Mouse (Mus musculus) forebrain, embryonic 11.5 days (tissue): ENCODE data around the gene Nectin2. TPM values are rescaled to one million over a fixed set of nuclear protein-coding genes. Genes with fewer than 3 reads are reported as not detected.

Experiments
- ATAC-seq: fragments of 200-750 bp; cut with Nextera tagmentation; replicated peaks from 2 replicates; pipeline ENCODE4 v1.8.0; 2017; ENCODE audit warnings: moderate TSS enrichment; ENCODE audit not compliant: low FRiP score
- DNase-seq: peaks from one replicate; pipeline ENCODE4 v3.0.0-alpha.2; 2017; ENCODE audit warnings: low spot score
- H3K27ac ChIP-seq: fragments of 300-500 bp; sonication (generic); 2 replicates; pipeline ENCODE4 v1.5.1; 2014; ENCODE audit warnings: low read depth, low read length
- H3K27me3 ChIP-seq: fragments of 300-500 bp; sonication (generic); 2 replicates; pipeline ENCODE4 v1.6.1; 2014; ENCODE audit warnings: mild to moderate bottlenecking, low read length, mixed read lengths; ENCODE audit not compliant: control insufficient read depth, insufficient read depth
- H3K36me3 ChIP-seq: fragments of 300-500 bp; sonication (generic); 2 replicates; pipeline ENCODE4 v1.6.1; 2014; ENCODE audit warnings: mild to moderate bottlenecking, low read length, moderate library complexity, mixed read lengths; ENCODE audit not compliant: control insufficient read depth, insufficient read depth
- H3K4me1 ChIP-seq: fragments of 300-500 bp; sonication (generic); replicated peaks from 2 replicates; pipeline ENCODE4 v1.6.1; 2014; ENCODE audit warnings: low read length, mixed read lengths; ENCODE audit not compliant: control insufficient read depth, insufficient read depth
- H3K4me2 ChIP-seq: fragments of 300-500 bp; sonication (generic); 2 replicates; pipeline ENCODE4 v1.6.1; 2014; ENCODE audit warnings: low read depth, mild to moderate bottlenecking, low read length, moderate library complexity, mixed read lengths; ENCODE audit not compliant: severe bottlenecking
- H3K4me3 ChIP-seq: fragments of 300-500 bp; sonication (generic); 2 replicates; pipeline ENCODE4 v1.5.1; 2014; ENCODE audit warnings: low read depth, low read length
- H3K9ac ChIP-seq: fragments of 300-500 bp; sonication (generic); 2 replicates; pipeline ENCODE4 v1.6.1; 2014; ENCODE audit warnings: low read length
- H3K9me3 ChIP-seq: fragments of 300-500 bp; sonication (generic); 2 replicates; pipeline ENCODE4 v1.6.1; 2016; ENCODE audit warnings: low read length, mixed read lengths; ENCODE audit not compliant: control insufficient read depth
- WGBS: fragments of 180-500 bp; shearing (Covaris S2); extraction: QIAGEN DNeasy Blood & Tissue Kit; methylation state at CpG from one replicate; pipeline ENCODE4 v1.1.7; 2014; 5-methylcytosine and 5-hydroxymethylcytosine counted together
- polyA plus RNA-seq: library from polyadenylated mRNA; unstranded; fragments of >200 nt; fragmentation: Nextera tagmentation; extraction: Ambion mirVana; gene quantifications from 2 replicates; pipeline ENCODE4 v1.2.1, GENCODE M21; 2014

The Nectin2 gene
- polyA plus RNA-seq, 1 experiment from 2014 or later = 56.0 TPM

GRCm38 (mm10) chr7:19722754-19723195, 27.5 kb downstream of the Nectin2 start:
- H3K4me3 ChIP-seq = no peak overlapping the region
- peaks cover 7% of the 10 kb centered on the region; the same call in 1 of the 2 replicates for H3K9me3 ChIP-seq
- no peaks in the 10 kb centered on the region for H3K4me1 ChIP-seq
- no peak for DNase-seq
- H3K36me3 ChIP-seq = peaks cover 2% of the 10 kb centered on the region; the same call in 1 of the 2 replicates
- H3K4me2 ChIP-seq = no peak overlapping the region
- H3K27me3 ChIP-seq = no peaks in the 10 kb centered on the region
- 89% methylated on average over 6 of the region's 6 CpGs for WGBS
- H3K27ac ChIP-seq = no peak overlapping the region
- ATAC-seq = no peak
- no peak overlapping the region for H3K9ac ChIP-seq

- ATAC-seq = no peak
- peaks cover 2% of the 10 kb centered on the region; the same call in 1 of the 2 replicates for H3K36me3 ChIP-seq
These were observed 31.1 kb downstream of the Nectin2 start for GRCm38 (mm10) chr7:19719200-19719599.

GRCm38 (mm10) chr7:19718297-19718952, 31.9 kb downstream of the Nectin2 start:
- Histone ChIP-seq H3K36me3 (peaks cover 2% of the 10 kb centered on the region; the same call in 1 of the 2 replicates), H3K9me3 (peaks cover 7% of the 10 kb centered on the region; the same call in 1 of the 2 replicates), H3K27me3 (no peaks in the 10 kb centered on the region), H3K27ac (no peak overlapping the region), H3K4me1 (peaks cover 4% of the 10 kb centered on the region), H3K4me3 (no peak overlapping the region), H3K9ac (no peak overlapping the region), H3K4me2 (no peak overlapping the region)
- DNase-seq (no peak), ATAC-seq (no peak)
- 93% methylated on average over 5 of the region's 5 CpGs for WGBS

More at GRCm38 (mm10) chr7:19719200-19719599, 31.1 kb downstream of the Nectin2 start:
- no peak overlapping the region for H3K4me2 ChIP-seq
- no peaks in the 10 kb centered on the region for H3K27me3 ChIP-seq
- H3K4me3 ChIP-seq = no peak overlapping the region
- 82% methylated on average over 4 of the region's 4 CpGs for WGBS
- DNase-seq = no peak
- H3K9me3 ChIP-seq = peaks cover 7% of the 10 kb centered on the region; the same call in 1 of the 2 replicates
- no peak overlapping the region for H3K9ac ChIP-seq
- no peaks in the 10 kb centered on the region; the same call in 1 of the 2 replicates for H3K4me1 ChIP-seq
- H3K27ac ChIP-seq = no peak overlapping the region

GRCm38 (mm10) chr7:19717346-19717745, 32.9 kb downstream of the Nectin2 start:
- WGBS = 87% methylated on average over 4 of the region's 4 CpGs
- no peak overlapping the region for H3K27ac ChIP-seq
- H3K9ac ChIP-seq = no peak overlapping the region

GRCm38 (mm10) chr7:19716822-19717221, 33.5 kb downstream of the Nectin2 start:
- H3K9me3 ChIP-seq = peaks cover 7% of the 10 kb centered on the region; the same call in 1 of the 2 replicates
- no peaks in the 10 kb centered on the region for H3K27me3 ChIP-seq
- no peak for ATAC-seq
- 75% methylated on average over 2 of the region's 2 CpGs for WGBS
- no peak overlapping the region for H3K27ac ChIP-seq
- H3K4me1 ChIP-seq = peaks cover 4% of the 10 kb centered on the region
- no peak for DNase-seq
- peak overlapping the region; percentile 50; the same call in 1 of the 2 replicates for H3K4me2 ChIP-seq
- no peaks in the 10 kb centered on the region; the same call in 1 of the 2 replicates for H3K36me3 ChIP-seq
- H3K9ac ChIP-seq = no peak overlapping the region
- no peak overlapping the region for H3K4me3 ChIP-seq

More at GRCm38 (mm10) chr7:19717346-19717745, 32.9 kb downstream of the Nectin2 start:
- no peak for ATAC-seq
- H3K27me3 ChIP-seq = no peaks in the 10 kb centered on the region
- no peak overlapping the region for H3K4me2 ChIP-seq
- no peak overlapping the region for H3K4me3 ChIP-seq
- H3K9me3 ChIP-seq = peaks cover 7% of the 10 kb centered on the region; the same call in 1 of the 2 replicates
- H3K4me1 ChIP-seq = peaks cover 4% of the 10 kb centered on the region
- no peak for DNase-seq
- H3K36me3 ChIP-seq = no peaks in the 10 kb centered on the region; the same call in 1 of the 2 replicates

- Histone ChIP-seq H3K27ac (peak overlapping the region; percentile 78), H3K36me3 (peaks cover 4% of the 10 kb centered on the region; the same call in 1 of the 2 replicates), H3K27me3 (no peaks in the 10 kb centered on the region), H3K4me3 (peak overlapping the region; percentile 21), H3K4me1 (peaks cover 4% of the 10 kb centered on the region), H3K9me3 (peaks cover 2% of the 10 kb centered on the region; the same call in 1 of the 2 replicates), H3K9ac (peak overlapping the region; percentile 45; the same call in 1 of the 2 replicates), H3K4me2 (peak overlapping the region; percentile 50)
- DNase-seq = no peak
- 7% methylated on average over 18 of the region's 18 CpGs for WGBS
- no peak for ATAC-seq
These were observed 34.1 kb downstream of the Nectin2 start for GRCm38 (mm10) chr7:19716055-19716682.

GRCm38 (mm10) chr7:19715239-19716054, 34.8 kb downstream of the Nectin2 start, which contains the start of gene Tomm40:
Tomm40 (minus strand) TSS chr7:19715438.
- ATAC-seq (peak; percentile 99), DNase-seq (peak; percentile 99)
- Histone ChIP-seq H3K4me1 (peaks cover 4% of the 10 kb centered on the region), H3K9ac (peak within 1 kb of the TSS; percentile 87), H3K36me3 (peaks cover 8% of the 10 kb centered on the region; the same call in 1 of the 2 replicates), H3K4me3 (peak within 1 kb of the TSS; percentile 99), H3K9me3 (no peaks in the 10 kb centered on the region), H3K27me3 (no peaks in the 10 kb centered on the region), H3K27ac (peak within 1 kb of the TSS; percentile 78), H3K4me2 (peak within 1 kb of the TSS; percentile 87)
- WGBS = under 1% methylated on average over 54 of the region's 59 CpGs

GRCm38 (mm10) chr7:19714836-19715235, 35.4 kb downstream of the Nectin2 start:
- H3K4me2 ChIP-seq = peak overlapping the region; percentile 87
- H3K27ac ChIP-seq = peak overlapping the region; percentile 66; the same call in 1 of the 2 replicates
- peak overlapping the region; percentile 87 for H3K9ac ChIP-seq
- no peaks in the 10 kb centered on the region for H3K9me3 ChIP-seq
- no peaks in the 10 kb centered on the region for H3K27me3 ChIP-seq
- under 1% methylated on average over 39 of the region's 39 CpGs for WGBS
- H3K4me3 ChIP-seq = peak overlapping the region; percentile 99
- peaks cover 9% of the 10 kb centered on the region; the same call in 1 of the 2 replicates for H3K36me3 ChIP-seq
- ATAC-seq (no peak), DNase-seq (no peak)
- peaks cover 4% of the 10 kb centered on the region for H3K4me1 ChIP-seq
